Mouse (Mus musculus): ENCODE measurements at regions not wholly inside any gene's neighbourhood (a gene's known extent, or its start where the extent isn't known, plus 50 kb on each side); places are given as distances from the start of the nearest gene placed in this dataset.
A peak's percentile ranks its signal among the peaks of the same experiment; 100 is the strongest.

GRCm38 (mm10) chr13:36807961-36808360, 73.0 kb upstream of the Nrn1 start:
- DNase-seq (ENCODE audit: low read depth, low spot score), result no peak

- peak; percentile 8 for DNase-seq (ENCODE audit: low read depth, low spot score)
Measured at GRCm38 (mm10) chr13:36789360-36789759, 54.4 kb upstream of the Nrn1 start.
